Mouse (Mus musculus): ENCODE measurements at regions not wholly inside any gene's neighbourhood (a gene's known extent, or its start where the extent isn't known, plus 50 kb on each side); places are given as distances from the start of the nearest gene placed in this dataset.

DNA sequence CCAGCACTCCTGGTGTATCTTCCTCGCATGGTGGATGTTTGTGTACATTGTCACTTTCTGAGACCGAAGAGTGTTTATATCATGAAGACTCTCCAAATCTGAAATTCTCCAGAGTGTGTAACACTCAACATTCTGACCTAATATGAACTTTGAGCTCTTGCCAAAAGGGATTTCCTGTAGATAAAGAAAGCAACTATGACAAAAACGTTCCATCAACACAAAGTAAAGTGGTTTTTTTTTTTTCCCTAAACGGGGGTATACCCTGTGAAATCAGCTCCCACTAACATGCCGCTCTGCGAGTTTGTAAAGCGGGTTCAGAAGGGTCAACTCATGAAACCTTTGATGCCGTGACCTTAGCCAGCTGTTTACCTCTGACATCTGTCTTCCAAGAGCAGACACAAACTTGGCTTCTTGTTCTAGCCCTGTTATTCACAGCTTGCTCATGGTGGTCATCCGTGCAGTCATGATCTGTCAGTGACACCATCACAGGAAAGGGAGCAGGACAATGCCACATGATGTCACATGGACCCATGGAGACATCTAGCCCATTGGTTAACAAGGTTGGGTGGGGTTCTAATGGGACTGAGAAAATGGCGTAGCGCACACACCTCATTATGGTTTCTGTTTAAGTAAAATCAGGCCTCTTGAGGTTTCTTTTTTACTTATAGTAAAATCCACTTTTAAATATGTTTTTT, 122.9 kb upstream of the Cmc1 start:
- no peak overlapping the region for H3K4me2 ChIP-seq (ENCODE audit: low read depth)
- 83% methylated on average over 11 of the region's 11 CpGs for WGBS
- H3K4me3 ChIP-seq (ENCODE audit: low read depth, low read length), result no peak overlapping the region
- no peaks in the 10 kb centered on the region for H3K36me3 ChIP-seq (ENCODE audit: insufficient read depth)
- DNase-seq (no peak), ATAC-seq (no peak)
- no peaks in the 10 kb centered on the region for H3K4me1 ChIP-seq (ENCODE audit: insufficient read depth)
- no peaks in the 10 kb centered on the region for H3K27me3 ChIP-seq (ENCODE audit: insufficient read depth, low read length)
- no peak overlapping the region for H3K27ac ChIP-seq (ENCODE audit: low read depth, low read length)
- no peak for TF ChIP-seq CTCF (IDR thresholded peaks at IDR 0.05; ENCODE audit: low read depth)
- H3K9me3 ChIP-seq (ENCODE audit: low read length), result no peaks in the 10 kb centered on the region
- H3K9ac ChIP-seq, result no peak overlapping the region

- Histone ChIP-seq H3K4me3 (ENCODE audit: low read depth, low read length) (no peak overlapping the region), H3K4me1 (ENCODE audit: insufficient read depth) (no peaks in the 10 kb centered on the region), H3K27me3 (ENCODE audit: insufficient read depth, low read length) (no peaks in the 10 kb centered on the region), H3K9ac (no peak overlapping the region), H3K4me2 (ENCODE audit: low read depth) (no peak overlapping the region), H3K36me3 (ENCODE audit: insufficient read depth) (no peaks in the 10 kb centered on the region), H3K9me3 (ENCODE audit: low read length) (no peaks in the 10 kb centered on the region), H3K27ac (ENCODE audit: low read depth, low read length) (no peak overlapping the region)
- no peak for ATAC-seq
- WGBS, result 82% methylated on average over 3 of the region's 3 CpGs
- no peak for DNase-seq
- no peak for TF ChIP-seq CTCF (IDR thresholded peaks at IDR 0.05; ENCODE audit: low read depth)
Observed at GRCm38 (mm10) chr9:118285481-118285880, 135.5 kb upstream of the Cmc1 start.

GRCm38 (mm10) chr9:118287606-118288005, 137.6 kb upstream of the Cmc1 start:
- Histone ChIP-seq H3K27me3 (ENCODE audit: insufficient read depth, low read length) (no peaks in the 10 kb centered on the region), H3K27ac (ENCODE audit: low read depth, low read length) (no peak overlapping the region), H3K9ac (no peak overlapping the region), H3K4me2 (ENCODE audit: low read depth) (no peak overlapping the region), H3K4me1 (ENCODE audit: insufficient read depth) (no peaks in the 10 kb centered on the region), H3K4me3 (ENCODE audit: low read depth, low read length) (no peak overlapping the region), H3K9me3 (ENCODE audit: low read length) (no peaks in the 10 kb centered on the region), H3K36me3 (ENCODE audit: insufficient read depth) (no peaks in the 10 kb centered on the region)
- 87% methylated on average over 9 of the region's 9 CpGs for WGBS
- DNase-seq (no peak), ATAC-seq (no peak)
- no peak for TF ChIP-seq CTCF (IDR thresholded peaks at IDR 0.05; ENCODE audit: low read depth)

DNA sequence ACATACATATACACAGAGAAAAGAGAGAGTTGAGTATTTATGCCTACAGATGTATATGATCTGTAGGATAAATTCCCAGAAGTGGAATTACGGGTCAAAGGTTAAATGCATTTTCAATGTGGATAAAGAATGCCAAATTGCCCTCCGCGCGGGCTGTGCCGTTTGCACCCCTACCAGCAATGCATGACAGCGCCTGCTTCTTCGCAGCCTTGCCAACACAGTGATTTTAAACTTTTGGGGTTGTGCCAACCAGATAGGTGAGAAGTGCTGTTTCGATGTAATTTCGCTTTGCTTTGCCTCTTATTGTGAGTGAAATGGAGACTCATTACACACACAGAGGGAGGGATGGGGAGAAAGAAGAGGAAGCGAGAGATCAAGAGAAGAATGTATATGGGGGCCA, 142.9 kb upstream of the Cmc1 start:
- DNase-seq, result no peak
- Histone ChIP-seq H3K9me3 (ENCODE audit: low read length) (no peaks in the 10 kb centered on the region), H3K27me3 (ENCODE audit: insufficient read depth, low read length) (no peaks in the 10 kb centered on the region), H3K4me2 (ENCODE audit: low read depth) (no peak overlapping the region), H3K9ac (no peak overlapping the region), H3K27ac (ENCODE audit: low read depth, low read length) (no peak overlapping the region), H3K36me3 (ENCODE audit: insufficient read depth) (no peaks in the 10 kb centered on the region), H3K4me3 (ENCODE audit: low read depth, low read length) (no peak overlapping the region), H3K4me1 (ENCODE audit: insufficient read depth) (no peaks in the 10 kb centered on the region)
- 69% methylated on average over 10 of the region's 10 CpGs for WGBS
- no peak for TF ChIP-seq CTCF (IDR thresholded peaks at IDR 0.05; ENCODE audit: low read depth)
- ATAC-seq, result no peak

DNA sequence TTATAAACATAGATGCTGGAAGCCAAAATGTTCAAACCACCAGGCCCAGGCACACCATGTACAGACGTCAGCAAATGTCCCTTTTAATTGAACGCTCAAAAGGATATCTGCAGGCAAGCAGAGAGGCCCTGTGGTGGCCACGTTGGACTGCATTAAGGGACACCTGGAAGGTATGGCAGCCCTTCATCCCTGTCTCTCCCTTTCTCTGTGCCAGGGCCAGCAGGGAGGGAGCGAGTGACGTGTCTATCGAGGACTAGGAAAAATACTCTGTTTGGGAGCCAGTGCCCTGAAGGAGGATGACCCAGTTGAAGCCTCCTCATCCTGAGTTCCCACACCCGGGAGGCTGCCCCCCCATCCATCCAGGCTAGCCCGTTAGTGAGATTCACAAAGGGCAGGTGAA, 144.0 kb upstream of the Cmc1 start:
- no peak for DNase-seq
- 81% methylated on average over 8 of the region's 8 CpGs for WGBS
- no peak for TF ChIP-seq CTCF (IDR thresholded peaks at IDR 0.05; ENCODE audit: low read depth)
- H3K9ac ChIP-seq, result no peak overlapping the region
- no peaks in the 10 kb centered on the region for H3K9me3 ChIP-seq (ENCODE audit: low read length)
- no peaks in the 10 kb centered on the region for H3K27me3 ChIP-seq (ENCODE audit: insufficient read depth, low read length)
- ATAC-seq, result no peak
- no peaks in the 10 kb centered on the region for H3K36me3 ChIP-seq (ENCODE audit: insufficient read depth)
- H3K4me2 ChIP-seq (ENCODE audit: low read depth), result no peak overlapping the region
- H3K27ac ChIP-seq (ENCODE audit: low read depth, low read length), result no peak overlapping the region
- H3K4me1 ChIP-seq (ENCODE audit: insufficient read depth), result no peaks in the 10 kb centered on the region
- no peak overlapping the region for H3K4me3 ChIP-seq (ENCODE audit: low read depth, low read length)

GRCm38 (mm10) chr9:118302785-118303384, 152.9 kb upstream of the Cmc1 start:
- Histone ChIP-seq H3K4me3 (ENCODE audit: low read depth, low read length) (no peak overlapping the region), H3K4me1 (ENCODE audit: insufficient read depth) (no peaks in the 10 kb centered on the region), H3K36me3 (ENCODE audit: insufficient read depth) (no peaks in the 10 kb centered on the region), H3K9me3 (ENCODE audit: low read length) (no peaks in the 10 kb centered on the region), H3K9ac (no peak overlapping the region), H3K27me3 (ENCODE audit: insufficient read depth, low read length) (no peaks in the 10 kb centered on the region), H3K4me2 (ENCODE audit: low read depth) (no peak overlapping the region), H3K27ac (ENCODE audit: low read depth, low read length) (no peak overlapping the region)
- no peak for ATAC-seq
- whole genome bisulfite sequencing, result 53% methylated on average over 11 of the region's 11 CpGs
- no peak for TF ChIP-seq CTCF (IDR thresholded peaks at IDR 0.05; ENCODE audit: low read depth)
- no peak for DNase-seq

GRCm38 (mm10) chr9:118318357-118319140, 159.5 kb upstream of the Eomes start:
- WGBS, result 19% methylated on average over 18 of the region's 18 CpGs
- H3K27ac ChIP-seq (ENCODE audit: low read depth, low read length), result no peak overlapping the region

More at GRCm38 (mm10) chr9:118318357-118319140, 159.5 kb upstream of the Eomes start:
- 0 out of 2 replicates have a peak overlapping the region, but pooled peaks have one; percentile 10 for H3K9ac ChIP-seq
- DNase-seq (peak; percentile 25), ATAC-seq (peak; percentile 38)
- H3K4me3 ChIP-seq (ENCODE audit: low read depth, low read length), result no peak overlapping the region
- H3K9me3 ChIP-seq (ENCODE audit: low read length), result no peaks in the 10 kb centered on the region
- H3K36me3 ChIP-seq (ENCODE audit: insufficient read depth), result no peaks in the 10 kb centered on the region
- H3K4me2 ChIP-seq (ENCODE audit: low read depth), result no peak overlapping the region
- TF ChIP-seq CTCF (IDR thresholded peaks at IDR 0.05; ENCODE audit: low read depth), result no peak
- H3K4me1 ChIP-seq (ENCODE audit: insufficient read depth), result peaks cover 3% of the 10 kb centered on the region; the same call in 1 of the 2 replicates
- H3K27me3 ChIP-seq (ENCODE audit: insufficient read depth, low read length), result peaks cover 4% of the 10 kb centered on the region; the same call in 1 of the 2 replicates

All from forebrain, postnatal 0 days (tissue).